Mouse (Mus musculus) limb, embryonic 12.5 days (tissue): ENCODE measurements around the gene Efcab2. TPM values are rescaled to one million over a fixed set of nuclear protein-coding genes. Genes with fewer than 3 reads are reported as not detected.

ENCODE experiments used
- ATAC-seq: fragments of 200-750 bp; cut with Nextera tagmentation; 2 replicates; pipeline ENCODE4 v1.8.0; 2017; ENCODE audit warnings: low read depth, moderate TSS enrichment; ENCODE audit not compliant: insufficient number of reproducible peaks, insufficient read depth, low FRiP score, low TSS enrichment
- H3K27ac ChIP-seq: fragments of 300-500 bp; sonication (generic); 2 replicates; pipeline ENCODE4 v1.5.1; 2016; ENCODE audit warnings: mild to moderate bottlenecking, moderate library complexity
- H3K27me3 ChIP-seq: fragments of 300-500 bp; sonication (generic); 2 replicates; pipeline ENCODE4 v1.6.1; 2016; ENCODE audit warnings: mild to moderate bottlenecking, moderate library complexity
- H3K36me3 ChIP-seq: fragments of 300-500 bp; sonication (generic); 2 replicates; pipeline ENCODE4 v1.6.1; 2016; ENCODE audit warnings: mild to moderate bottlenecking, moderate library complexity
- H3K4me1 ChIP-seq: fragments of 300-500 bp; sonication (generic); replicated peaks from 2 replicates; pipeline ENCODE4 v1.6.1; 2016
- H3K4me2 ChIP-seq: fragments of 300-500 bp; sonication (generic); 2 replicates; pipeline ENCODE4 v1.6.1; 2016; ENCODE audit warnings: mild to moderate bottlenecking, moderate library complexity
- H3K4me3 ChIP-seq: fragments of 300-500 bp; sonication (generic); replicated peaks from 2 replicates; pipeline ENCODE4 v1.5.1; 2016; ENCODE audit warnings: mild to moderate bottlenecking
- H3K9ac ChIP-seq: fragments of 300-500 bp; sonication (generic); replicated peaks from 2 replicates; pipeline ENCODE4 v1.6.1; 2016; ENCODE audit warnings: mild to moderate bottlenecking, moderate library complexity
- H3K9me3 ChIP-seq: fragments of 300-500 bp; sonication (generic); 2 replicates; pipeline ENCODE4 v1.6.1; 2016; ENCODE audit warnings: mild to moderate bottlenecking, moderate library complexity
- WGBS: fragments of 180-500 bp; shearing (Covaris S2); methylation state at CpG from one replicate; pipeline ENCODE4 v1.1.7; 2016; 5-methylcytosine and 5-hydroxymethylcytosine counted together
- microRNA-seq: library from miRNA; unstranded; fragments of <30 nt; microRNA quantifications from one replicate; pipeline ENCODE4, GENCODE M21; 2017
- polyA plus RNA-seq: library from polyadenylated mRNA; unstranded; fragments of >200 nt; fragmentation: Nextera tagmentation; extraction: Ambion mirVana; gene quantifications from 2 replicates; pipeline ENCODE4 v1.2.1, GENCODE M21; 2016

The Efcab2 gene
- polyA plus RNA-seq, 1 experiment from 2014 or later: 7.1 TPM

- no peak overlapping the region for H3K27ac ChIP-seq
- no peaks in the 10 kb centered on the region for H3K27me3 ChIP-seq
- no peaks in the 10 kb centered on the region for H3K36me3 ChIP-seq
- ATAC-seq: no peak
- 25% methylated on average over 5 of the region's 5 CpGs for whole genome bisulfite sequencing
- no peak overlapping the region for H3K9ac ChIP-seq
- H3K4me1 ChIP-seq: peaks cover 18% of the 10 kb centered on the region
- no peak overlapping the region for H3K4me2 ChIP-seq
- 0 out of 2 replicates have a peak, but pooled peaks cover 3% of the 10 kb centered on the region for H3K9me3 ChIP-seq
- H3K4me3 ChIP-seq: no peak overlapping the region
Measured at GRCm38 (mm10) chr1:178523152-178523551, 117.3 kb downstream of the Efcab2 start.

GRCm38 (mm10) chr1:178527185-178527546 is 121.3 kb downstream of the Efcab2 start:
- under 1% methylated on average over 21 of the region's 21 CpGs for WGBS

GRCm38 (mm10) chr1:178527547-178528361 is 121.9 kb downstream of the Efcab2 start:
- 0 out of 2 replicates have a peak, but pooled peaks cover 4% of the 10 kb centered on the region for H3K27me3 ChIP-seq
- no peaks in the 10 kb centered on the region for H3K36me3 ChIP-seq
- H3K27ac ChIP-seq: peak overlapping the region; percentile 95
- WGBS: under 1% methylated on average over 58 of the region's 59 CpGs
- H3K4me2 ChIP-seq: peak overlapping the region; percentile 99
- ATAC-seq: peak; percentile 32
- peak overlapping the region; percentile 87 for H3K4me3 ChIP-seq
- H3K9me3 ChIP-seq: 0 out of 2 replicates have a peak, but pooled peaks cover 3% of the 10 kb centered on the region
- H3K9ac ChIP-seq: peak overlapping the region; percentile 89
- H3K4me1 ChIP-seq: peaks cover 35% of the 10 kb centered on the region

More at GRCm38 (mm10) chr1:178527185-178527546, 121.3 kb downstream of the Efcab2 start:
- H3K9ac ChIP-seq: peak overlapping the region; percentile 47; the same call in 1 of the 2 replicates
- 0 out of 2 replicates have a peak, but pooled peaks cover 4% of the 10 kb centered on the region for H3K27me3 ChIP-seq
- H3K9me3 ChIP-seq: 0 out of 2 replicates have a peak, but pooled peaks cover 3% of the 10 kb centered on the region
- no peak for ATAC-seq
- peak overlapping the region; percentile 87 for H3K4me3 ChIP-seq
- peak overlapping the region; percentile 99 for H3K4me2 ChIP-seq
- peak overlapping the region; percentile 95 for H3K27ac ChIP-seq
- peaks cover 33% of the 10 kb centered on the region for H3K4me1 ChIP-seq
- H3K36me3 ChIP-seq: no peaks in the 10 kb centered on the region

GRCm38 (mm10) chr1:178528431-178529351 is 122.8 kb downstream of the Efcab2 start, which contains the start of gene Kif26b:
Kif26b (plus strand) TSS chr1:178529125.
- Histone ChIP-seq H3K9ac (peak within 1 kb of the TSS; percentile 89), H3K36me3 (peaks cover 6% of the 10 kb centered on the region; the same call in 1 of the 2 replicates), H3K27me3 (0 out of 2 replicates have a peak, but pooled peaks cover 4% of the 10 kb centered on the region), H3K4me2 (peak within 1 kb of the TSS; percentile 99), H3K4me1 (peaks cover 32% of the 10 kb centered on the region), H3K27ac (peak within 1 kb of the TSS; percentile 95), H3K4me3 (peak within 1 kb of the TSS; percentile 87), H3K9me3 (0 out of 2 replicates have a peak, but pooled peaks cover 3% of the 10 kb centered on the region)
- WGBS: under 1% methylated on average over 92 of the region's 92 CpGs
- ATAC-seq: peak; percentile 48

GRCm38 (mm10) chr1:178529512-178530300 is 123.8 kb downstream of the Efcab2 start:
- Histone ChIP-seq H3K4me3 (peak overlapping the region; percentile 87), H3K9me3 (0 out of 2 replicates have a peak, but pooled peaks cover 3% of the 10 kb centered on the region), H3K4me2 (peak overlapping the region; percentile 99), H3K9ac (peak overlapping the region; percentile 89), H3K27me3 (0 out of 2 replicates have a peak, but pooled peaks cover 4% of the 10 kb centered on the region), H3K27ac (peak overlapping the region; percentile 95), H3K36me3 (peaks cover 6% of the 10 kb centered on the region; the same call in 1 of the 2 replicates), H3K4me1 (peaks cover 39% of the 10 kb centered on the region)
- under 1% methylated on average over 37 of the region's 38 CpGs for WGBS
- no peak for ATAC-seq

GRCm38 (mm10) chr1:178530301-178531078 is 124.6 kb downstream of the Efcab2 start:
- ATAC-seq: peak; percentile 28; the same call in 1 of the 2 replicates
- Histone ChIP-seq H3K4me1 (peaks cover 39% of the 10 kb centered on the region), H3K27ac (peak overlapping the region; percentile 95), H3K9ac (peak overlapping the region; percentile 89), H3K36me3 (peaks cover 13% of the 10 kb centered on the region), H3K4me2 (peak overlapping the region; percentile 99), H3K4me3 (peak overlapping the region; percentile 87), H3K27me3 (0 out of 2 replicates have a peak, but pooled peaks cover 4% of the 10 kb centered on the region), H3K9me3 (peaks cover under 1% of the 10 kb centered on the region; the same call in 1 of the 2 replicates)
- WGBS: under 1% methylated on average over 60 of the region's 62 CpGs

Small RNAs within 50 kb of the gene (microRNA-seq; reads per million reads assigned to microRNA genes)
- not detected for gene Gm27458

Other genes starting within 250 kb of the Efcab2 start
- 19.0 and 22.1 TPM in 2 replicates for gene Desi2, start 218.7 kb upstream of the Efcab2 start, polyA plus RNA-seq
- gene Cox20, start 87.0 kb upstream of the Efcab2 start, polyA plus RNA-seq: 124 and 132 TPM in 2 replicates
- 869 and 872 TPM in 2 replicates for gene Hnrnpu, start 68.3 kb upstream of the Efcab2 start, polyA plus RNA-seq
- 32.0 and 33.2 TPM in 2 replicates for gene Kif26b, start 123.0 kb downstream of the Efcab2 start, polyA plus RNA-seq